Mouse (Mus musculus): Measurements from ENCODE around the gene Wnt5b. TPM values are rescaled to one million over a fixed set of nuclear protein-coding genes. Genes with fewer than 3 reads are reported as not detected.

Wnt5b gene
- total and polyA plus RNA-seq, 2 experiments from 2014 or later: 4.3 to 5.3 TPM

- Histone ChIP-seq H3K9me3 (replicated peaks; ENCODE audit: control insufficient read depth, low read length) (no peaks in the 10 kb centered on the region), H3K4me1 (ENCODE audit: control insufficient read depth, insufficient read depth) (peaks cover 9% of the 10 kb centered on the region; the same call in 1 of the 2 replicates), H3K4me3 (ENCODE audit: low read depth, low read length) (peak overlapping the region; percentile 16; the same call in 1 of the 2 replicates), H3K27me3 (ENCODE audit: control insufficient read depth, insufficient read depth, low read length) (no peaks in the 10 kb centered on the region), H3K9ac (replicated peaks; ENCODE audit: low read depth, low read length) (no peak overlapping the region), H3K27ac (ENCODE audit: low read depth) (no peak overlapping the region), H3K4me2 (ENCODE audit: low read depth, low read length) (peak overlapping the region; percentile 52), H3K36me3 (replicated peaks; ENCODE audit: control insufficient read depth, insufficient read depth, low read length) (no peaks in the 10 kb centered on the region)
- ATAC-seq (ENCODE audit: insufficient read depth, low read depth) (no peak), DNase-seq (ENCODE audit: low spot score) (no peak)
- WGBS: 30% methylated on average over 11 of the region's 11 CpGs
- TF ChIP-seq EP300 (IDR thresholded peaks at IDR 0.05; ENCODE audit: low read depth) (no peak), CTCF (IDR thresholded peaks at IDR 0.05; ENCODE audit: low read depth) (no peak)
Observed at GRCm38 (mm10) chr6:119490549-119490948, 53.6 kb downstream of the Wnt5b start.

- H3K9ac ChIP-seq (replicated peaks; ENCODE audit: low read depth, low read length): no peak overlapping the region
- H3K27me3 ChIP-seq (ENCODE audit: control insufficient read depth, insufficient read depth, low read length): no peaks in the 10 kb centered on the region
- no peak overlapping the region for H3K27ac ChIP-seq (ENCODE audit: low read depth)
- H3K4me2 ChIP-seq (ENCODE audit: low read depth, low read length): peak overlapping the region; percentile 52
- peaks cover 9% of the 10 kb centered on the region; the same call in 1 of the 2 replicates for H3K4me1 ChIP-seq (ENCODE audit: control insufficient read depth, insufficient read depth)
- ATAC-seq (ENCODE audit: insufficient read depth, low read depth) (no peak), DNase-seq (ENCODE audit: low spot score) (peak; percentile 50)
- no peaks in the 10 kb centered on the region for H3K36me3 ChIP-seq (replicated peaks; ENCODE audit: control insufficient read depth, insufficient read depth, low read length)
- no peaks in the 10 kb centered on the region for H3K9me3 ChIP-seq (replicated peaks; ENCODE audit: control insufficient read depth, low read length)
- WGBS: 12% methylated on average over 5 of the region's 5 CpGs
- TF ChIP-seq EP300 (IDR thresholded peaks at IDR 0.05; ENCODE audit: low read depth) (no peak), CTCF (IDR thresholded peaks at IDR 0.05; ENCODE audit: low read depth) (peak; percentile 71)
- peak overlapping the region; percentile 4; the same call in 1 of the 2 replicates for H3K4me3 ChIP-seq (ENCODE audit: low read depth, low read length)
Observed at GRCm38 (mm10) chr6:119489765-119490164, 54.4 kb downstream of the Wnt5b start.

- H3K9ac ChIP-seq (replicated peaks; ENCODE audit: low read depth, low read length): no peak overlapping the region
- peaks cover 9% of the 10 kb centered on the region; the same call in 1 of the 2 replicates for H3K36me3 ChIP-seq (replicated peaks; ENCODE audit: control insufficient read depth, insufficient read depth, low read length)
Observed at GRCm38 (mm10) chr6:119487619-119488018, 56.5 kb downstream of the Wnt5b start.

GRCm38 (mm10) chr6:119487085-119487458 is 57.1 kb downstream of the Wnt5b start:
- no peak overlapping the region for H3K9ac ChIP-seq (replicated peaks; ENCODE audit: low read depth, low read length)
- TF ChIP-seq EP300 (IDR thresholded peaks at IDR 0.05; ENCODE audit: low read depth) (no peak), CTCF (IDR thresholded peaks at IDR 0.05; ENCODE audit: low read depth) (no peak)
- no peak for DNase-seq (ENCODE audit: low spot score)
- no peak for ATAC-seq (ENCODE audit: insufficient read depth, low read depth)
- no peak overlapping the region for H3K4me2 ChIP-seq (ENCODE audit: low read depth, low read length)
- peaks cover 9% of the 10 kb centered on the region; the same call in 1 of the 2 replicates for H3K36me3 ChIP-seq (replicated peaks; ENCODE audit: control insufficient read depth, insufficient read depth, low read length)
- H3K9me3 ChIP-seq (replicated peaks; ENCODE audit: control insufficient read depth, low read length): no peaks in the 10 kb centered on the region
- WGBS: 81% methylated on average over 7 of the region's 7 CpGs
- H3K4me1 ChIP-seq (ENCODE audit: control insufficient read depth, insufficient read depth): peaks cover 14% of the 10 kb centered on the region
- no peak overlapping the region for H3K4me3 ChIP-seq (ENCODE audit: low read depth, low read length)
- no peaks in the 10 kb centered on the region for H3K27me3 ChIP-seq (ENCODE audit: control insufficient read depth, insufficient read depth, low read length)
- H3K27ac ChIP-seq (ENCODE audit: low read depth): no peak overlapping the region

More at GRCm38 (mm10) chr6:119487619-119488018, 56.5 kb downstream of the Wnt5b start:
- DNase-seq (ENCODE audit: low spot score) (no peak), ATAC-seq (ENCODE audit: insufficient read depth, low read depth) (no peak)
- no peak for TF ChIP-seq CTCF (IDR thresholded peaks at IDR 0.05; ENCODE audit: low read depth)
- TF ChIP-seq EP300 (IDR thresholded peaks at IDR 0.05; ENCODE audit: low read depth): no peak
- no peak overlapping the region for H3K27ac ChIP-seq (ENCODE audit: low read depth)
- H3K4me1 ChIP-seq (ENCODE audit: control insufficient read depth, insufficient read depth): peaks cover 10% of the 10 kb centered on the region
- no peaks in the 10 kb centered on the region for H3K27me3 ChIP-seq (ENCODE audit: control insufficient read depth, insufficient read depth, low read length)
- no peaks in the 10 kb centered on the region for H3K9me3 ChIP-seq (replicated peaks; ENCODE audit: control insufficient read depth, low read length)
- H3K4me3 ChIP-seq (ENCODE audit: low read depth, low read length): no peak overlapping the region
- no peak overlapping the region for H3K4me2 ChIP-seq (ENCODE audit: low read depth, low read length)
- 84% methylated on average over 9 of the region's 9 CpGs for WGBS

- Histone ChIP-seq H3K36me3 (replicated peaks; ENCODE audit: control insufficient read depth, insufficient read depth, low read length) (peaks cover 9% of the 10 kb centered on the region; the same call in 1 of the 2 replicates), H3K27me3 (ENCODE audit: control insufficient read depth, insufficient read depth, low read length) (no peaks in the 10 kb centered on the region), H3K9ac (replicated peaks; ENCODE audit: low read depth, low read length) (no peak overlapping the region), H3K4me2 (ENCODE audit: low read depth, low read length) (no peak overlapping the region), H3K27ac (ENCODE audit: low read depth) (no peak overlapping the region), H3K9me3 (replicated peaks; ENCODE audit: control insufficient read depth, low read length) (no peaks in the 10 kb centered on the region), H3K4me1 (ENCODE audit: control insufficient read depth, insufficient read depth) (peaks cover 19% of the 10 kb centered on the region), H3K4me3 (ENCODE audit: low read depth, low read length) (no peak overlapping the region)
- ATAC-seq (ENCODE audit: insufficient read depth, low read depth): no peak
- TF ChIP-seq EP300 (IDR thresholded peaks at IDR 0.05; ENCODE audit: low read depth) (no peak), CTCF (IDR thresholded peaks at IDR 0.05; ENCODE audit: low read depth) (no peak)
- DNase-seq (ENCODE audit: low spot score): no peak
- WGBS: 85% methylated on average over 12 of the region's 12 CpGs
Observed at GRCm38 (mm10) chr6:119486381-119487084, 57.6 kb downstream of the Wnt5b start.
